Mouse (Mus musculus): ENCODE results near the gene Kif19a.

The Kif19a gene

GRCm38 (mm10) chr11:114807686-114808427 is 42.7 kb downstream of the Kif19a start:
- no peak for DNase-seq (ENCODE audit: low read depth, low spot score)

DNA sequence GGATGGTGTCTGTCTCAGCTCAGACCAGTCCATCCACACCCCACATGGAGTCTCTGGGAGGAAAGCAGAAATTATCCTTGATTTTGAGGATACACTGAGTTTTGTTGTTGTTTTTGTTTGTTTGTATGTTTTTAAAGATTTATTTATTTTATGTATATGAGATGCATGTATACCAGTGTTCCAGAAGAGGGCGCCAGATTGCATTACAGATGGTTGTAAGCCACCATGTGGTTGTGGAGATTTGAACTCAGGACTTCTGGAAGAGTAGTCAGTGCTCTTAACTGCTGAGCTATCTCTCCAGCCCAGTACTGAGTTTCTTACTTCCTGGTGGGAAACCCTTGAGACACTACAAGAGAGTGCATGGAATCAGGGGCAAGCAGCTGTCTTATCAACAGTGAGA is 44.2 kb downstream of the Kif19a start:
- no peak for DNase-seq (ENCODE audit: low read depth, low spot score)

- DNase-seq (ENCODE audit: low read depth, low spot score) = no peak
These were observed 45.2 kb downstream of the Kif19a start for GRCm38 (mm10) chr11:114810344-114810743.

DNA sequence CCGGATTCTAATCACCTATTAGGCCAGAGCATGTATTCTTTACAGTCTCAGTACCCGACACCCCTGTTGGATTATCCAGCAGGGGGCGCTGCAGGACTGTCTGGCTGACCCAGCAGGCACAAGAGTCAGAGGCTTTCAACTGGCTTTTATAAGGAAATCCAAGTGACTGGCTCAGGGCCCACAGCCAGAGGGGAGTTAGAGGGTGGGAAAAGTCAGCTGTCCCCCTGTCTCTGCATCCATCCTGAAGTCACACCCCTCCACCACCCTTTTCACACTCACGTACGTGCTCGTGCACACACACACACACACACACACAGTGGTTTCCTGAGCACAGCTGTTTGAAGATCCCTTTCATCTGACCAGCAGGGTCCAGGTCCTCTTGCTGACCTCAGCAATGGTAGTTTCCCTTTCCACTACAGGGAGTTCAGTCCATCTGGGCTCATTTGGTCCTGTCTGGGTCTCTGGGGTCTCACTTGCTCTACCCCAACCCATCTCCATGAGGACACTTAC is 47.6 kb downstream of the Kif19a start:
- DNase-seq (ENCODE audit: low read depth, low spot score) = no peak

- DNase-seq (ENCODE audit: low read depth, low spot score) = no peak
These were observed 49.8 kb downstream of the Kif19a start for GRCm38 (mm10) chr11:114814873-114815592.

GRCm38 (mm10) chr11:114816934-114817333 is 51.7 kb downstream of the Kif19a start:
- DNase-seq (ENCODE audit: low read depth, low spot score) = no peak

- DNase-seq (ENCODE audit: low read depth, low spot score) = no peak
These were observed 53.0 kb downstream of the Kif19a start for GRCm38 (mm10) chr11:114818185-114818584.

DNA sequence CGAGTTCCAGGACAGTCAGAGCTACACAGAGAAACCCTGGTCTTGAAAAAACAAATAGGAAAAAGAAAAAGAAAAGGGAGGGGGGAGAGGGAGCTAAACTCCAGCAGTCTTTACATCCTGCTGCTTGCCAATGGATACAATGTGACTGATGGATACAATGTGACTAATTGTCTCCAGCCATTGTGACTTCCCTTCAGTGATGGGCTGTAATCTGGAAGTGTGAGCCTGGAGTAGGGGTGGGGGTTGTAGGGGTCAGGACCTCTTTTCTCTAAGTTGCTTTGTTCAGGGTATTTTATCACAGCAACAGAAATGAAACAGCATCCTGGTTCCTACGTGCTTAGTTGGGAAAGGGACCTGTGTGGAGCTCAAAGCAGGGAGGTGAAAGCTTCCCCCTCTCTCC is 53.9 kb downstream of the Kif19a start:
- DNase-seq (ENCODE audit: low read depth, low spot score) = no peak

- no peak for DNase-seq (ENCODE audit: low read depth, low spot score)
These were observed 55.3 kb downstream of the Kif19a start for GRCm38 (mm10) chr11:114820444-114820843.

DNA sequence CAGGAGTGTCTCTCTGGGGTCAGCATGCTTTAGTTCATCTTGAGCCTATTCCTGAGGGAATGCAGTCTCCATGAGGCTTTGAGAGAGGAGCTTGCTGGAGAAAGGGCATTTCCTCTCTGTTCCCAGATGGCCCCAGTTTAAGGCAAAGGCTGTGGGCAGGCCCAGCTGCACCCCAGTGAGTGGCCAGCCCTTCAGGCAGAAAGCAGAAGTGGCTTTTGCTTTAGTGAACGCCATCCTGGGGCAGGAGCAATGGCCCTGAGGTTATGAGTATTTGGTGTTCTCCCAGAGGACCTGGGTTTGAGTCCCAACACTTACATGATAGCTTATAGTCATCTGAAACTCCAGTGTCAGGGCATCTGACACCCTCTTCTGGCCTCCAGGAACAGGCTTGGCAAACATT is 56.1 kb downstream of the Kif19a start:
- DNase-seq (ENCODE audit: low read depth, low spot score) = no peak

- no peak for DNase-seq (ENCODE audit: low read depth, low spot score)
These were observed 57.5 kb downstream of the Kif19a start for GRCm38 (mm10) chr11:114822727-114823126.

DNA sequence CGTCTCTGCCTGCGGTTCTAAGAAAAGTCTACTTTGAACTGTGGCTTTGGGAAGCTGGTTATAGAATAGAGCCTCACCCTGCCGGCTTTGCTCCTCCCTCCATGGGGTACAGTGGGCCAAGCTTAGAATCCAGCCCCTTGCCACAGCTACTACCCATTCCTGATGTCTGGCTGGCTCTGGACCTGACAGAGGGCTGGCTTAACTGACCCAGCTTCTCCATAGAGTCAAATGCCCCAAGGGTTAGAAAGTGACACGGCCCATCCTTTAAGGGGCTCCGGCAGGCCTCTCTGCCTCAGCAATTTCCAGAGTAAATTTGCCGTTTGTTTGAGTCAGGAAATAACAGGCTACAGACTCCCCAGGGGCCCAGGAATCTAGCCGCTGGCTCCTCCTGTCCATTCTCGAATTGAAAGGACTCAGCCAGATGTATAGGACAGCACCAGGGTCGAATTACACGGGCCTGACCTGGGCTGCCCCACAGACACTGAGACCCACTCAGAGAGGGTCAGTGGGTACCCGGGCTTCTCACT is 58.1 kb downstream of the Kif19a start:
- DNase-seq (ENCODE audit: low read depth, low spot score) = no peak

- DNase-seq (ENCODE audit: low read depth, low spot score) = no peak
These were observed 61.5 kb downstream of the Kif19a start for GRCm38 (mm10) chr11:114826686-114827085.

DNA sequence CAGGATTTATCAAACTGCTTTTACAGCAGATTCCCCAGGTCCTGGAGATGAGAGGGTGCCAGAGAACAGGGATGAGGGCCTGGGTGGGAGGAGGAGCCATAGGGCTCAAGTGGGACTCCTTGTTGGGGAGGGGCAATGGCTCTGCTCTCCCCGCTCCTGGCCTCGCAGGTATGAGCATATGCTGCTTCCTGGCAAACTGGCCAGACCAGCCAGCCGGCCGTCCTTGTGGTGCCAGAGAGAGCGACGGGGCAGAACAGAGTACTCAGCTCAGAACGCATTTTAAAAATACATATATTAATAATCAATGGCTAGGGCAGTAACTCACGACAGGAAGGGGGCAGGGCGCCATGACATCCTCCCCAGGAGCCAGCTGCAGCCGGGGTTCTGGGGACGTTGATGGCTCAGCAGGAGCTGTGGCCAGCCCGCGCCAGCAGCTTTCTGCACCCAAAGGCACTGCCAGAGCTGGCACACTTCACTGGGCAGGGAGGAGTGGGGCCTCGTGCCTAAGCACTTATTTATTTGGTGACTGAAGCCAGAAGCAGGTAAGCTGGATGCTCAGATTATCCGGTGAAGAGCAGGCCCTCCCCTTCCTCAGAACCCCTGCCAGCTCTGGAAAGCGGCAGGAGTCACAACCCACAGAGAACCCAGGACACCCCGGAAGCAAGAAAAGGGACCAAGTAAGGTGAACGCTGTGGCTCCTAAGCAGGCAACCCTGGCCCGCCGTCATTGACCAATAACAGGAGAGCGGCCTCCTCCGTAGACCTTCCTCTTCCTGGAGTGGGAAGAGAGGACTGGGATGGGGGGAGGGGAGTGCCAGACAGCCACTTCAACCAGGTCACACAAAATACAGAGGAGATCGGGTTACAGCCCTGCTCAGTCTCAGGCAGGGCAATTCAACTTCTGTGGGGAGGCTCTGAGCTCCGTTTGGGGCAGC is 64.6 kb downstream of the Kif19a start:
- peak; percentile 80 for DNase-seq (ENCODE audit: low read depth, low spot score)

- DNase-seq (ENCODE audit: low read depth, low spot score) = no peak
These were observed 65.2 kb downstream of the Kif19a start for GRCm38 (mm10) chr11:114830433-114830773.

GRCm38 (mm10) chr11:114833166-114833565 is 68.0 kb downstream of the Kif19a start:
- DNase-seq (ENCODE audit: low read depth, low spot score) = no peak
